In the genomic region with DNA sequence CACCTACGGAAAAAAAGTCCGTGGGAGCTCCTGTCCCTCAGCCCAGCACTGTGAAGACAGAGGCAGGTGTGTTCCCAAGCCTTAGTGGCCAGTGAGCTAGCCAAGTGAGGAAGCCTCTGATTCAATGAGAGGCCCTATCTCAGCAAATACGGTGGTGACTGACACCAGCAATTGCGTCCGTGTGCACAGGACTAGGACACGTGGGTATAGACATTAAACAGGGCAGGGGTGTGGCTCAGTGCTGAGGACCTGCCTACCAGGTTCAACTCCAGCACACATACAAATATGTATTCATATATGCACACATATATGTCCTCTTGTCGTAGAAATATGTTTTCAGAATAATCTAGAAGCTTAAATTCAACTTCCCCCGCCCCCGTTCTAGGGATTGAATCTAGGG, we compare ENCODE assay signal across 1 mouse cellular context.
A peak's percentile ranks its signal among the peaks of the same experiment; 100 is the strongest.
TF ChIP-seq lines count a peak whose summit lies in the region.

No protein-coding gene starts in this region.

TF ChIP-seq in MEL, 35 proteins besides CTCF, POLR2A, EP300 and RAD21:
- no peak for TF ChIP-seq TAL1 (IDR thresholded peaks at IDR 0.05; ENCODE audit: low read length)
- TF ChIP-seq ZC3H11A (IDR thresholded peaks at IDR 0.05; ENCODE audit: low read depth, low read length): no peak
- no peak for TF ChIP-seq NELFE (IDR thresholded peaks at IDR 0.05; ENCODE audit: low read depth, low read length)
- no peak for TF ChIP-seq GABPA (IDR thresholded peaks at IDR 0.05; ENCODE audit: low read depth, low read length)
- no peak for TF ChIP-seq MAZ (IDR thresholded peaks at IDR 0.05; ENCODE audit: low read depth, low read length)
- TF ChIP-seq JUND (IDR thresholded peaks at IDR 0.05; ENCODE audit: low read depth, low read length): no peak
- no peak for TF ChIP-seq HCFC1 (IDR thresholded peaks at IDR 0.05; ENCODE audit: low read depth, low read length)
- peak; percentile 24; the same call in 1 of the 2 replicates for TF ChIP-seq SIN3A (IDR thresholded peaks at IDR 0.05; ENCODE audit: low read length)
- TF ChIP-seq MYB (IDR thresholded peaks at IDR 0.05; ENCODE audit: low read depth, low read length): no peak
- no peak for TF ChIP-seq TCF12 (IDR thresholded peaks at IDR 0.05; ENCODE audit: low read depth, low read length)
- TF ChIP-seq TBP (IDR thresholded peaks at IDR 0.05; ENCODE audit: low read depth, low read length): no peak
- no peak for TF ChIP-seq BHLHE40 (IDR thresholded peaks at IDR 0.05; ENCODE audit: borderline replicate concordance, low read depth, low read length)
- TF ChIP-seq ZNF384 (IDR thresholded peaks at IDR 0.05; ENCODE audit: low read depth, low read length): no peak
- TF ChIP-seq ZMIZ1 (IDR thresholded peaks at IDR 0.05; ENCODE audit: low read depth, low read length): no peak
- no peak for TF ChIP-seq MAFK (IDR thresholded peaks at IDR 0.05; ENCODE audit: borderline replicate concordance, low read depth, low read length)
- TF ChIP-seq CHD2 (IDR thresholded peaks at IDR 0.05; ENCODE audit: low read length): no peak
- no peak for TF ChIP-seq POLR2AphosphoS5 (IDR thresholded peaks at IDR 0.05; ENCODE audit: borderline replicate concordance, low read depth, low read length)
- no peak for TF ChIP-seq MEF2A (IDR thresholded peaks at IDR 0.05; ENCODE audit: extremely low read depth, insufficient replicate concordance, low read depth, low read length, poor library complexity, severe bottlenecking)
- TF ChIP-seq SMC3 (IDR thresholded peaks at IDR 0.05; ENCODE audit: low read depth, low read length): no peak
- TF ChIP-seq E2F4 (IDR thresholded peaks at IDR 0.05; ENCODE audit: borderline replicate concordance, low read depth, low read length): no peak
- no peak for TF ChIP-seq POLR2AphosphoS2 (IDR thresholded peaks at IDR 0.05; ENCODE audit: low read length)
- no peak for TF ChIP-seq ZKSCAN1 (IDR thresholded peaks at IDR 0.05; ENCODE audit: low read depth, low read length)
- peak; percentile 78 for TF ChIP-seq MXI1 (IDR thresholded peaks at IDR 0.05; ENCODE audit: low read depth, low read length)
- no peak for TF ChIP-seq RCOR1 (IDR thresholded peaks at IDR 0.05; ENCODE audit: low read depth, low read length)
- TF ChIP-seq ETS1 (IDR thresholded peaks at IDR 0.05; ENCODE audit: low read depth, low read length): no peak
- TF ChIP-seq CHD1 (IDR thresholded peaks at IDR 0.05; ENCODE audit: low read depth, low read length): no peak
- TF ChIP-seq NRF1 (IDR thresholded peaks at IDR 0.05; ENCODE audit: insufficient read depth, low read depth, low read length, poor library complexity, severe bottlenecking): no peak
- no peak for TF ChIP-seq MYC (IDR thresholded peaks at IDR 0.05; ENCODE audit: low read depth, low read length)
- peak; percentile 27; the same call in 1 of the 2 replicates for TF ChIP-seq MAX (IDR thresholded peaks at IDR 0.05; ENCODE audit: low read length)
- TF ChIP-seq USF2 (IDR thresholded peaks at IDR 0.05; ENCODE audit: borderline replicate concordance in 1 of 2, insufficient read depth in 1 of 2, low read depth in 1 of 2, low read length in 2 of 2): no peak
- TF ChIP-seq USF1 (IDR thresholded peaks at IDR 0.05; ENCODE audit: low read depth, low read length): peak; percentile 57; the same call in 1 of the 2 replicates
- no peak for TF ChIP-seq UBTF (IDR thresholded peaks at IDR 0.05; ENCODE audit: borderline replicate concordance, insufficient read depth, low read depth, low read length)
- TF ChIP-seq KAT2A (conservative IDR thresholded peaks at IDR 0.05; ENCODE audit: low read depth, low read length): no peak
- TF ChIP-seq GATA1 (IDR thresholded peaks at IDR 0.05; ENCODE audit: low read depth, low read length): no peak
